Mouse (Mus musculus) brain, embryonic 14.5 days (tissue): ENCODE measurements around the gene Glt1d1. TPM values are rescaled to one million over a fixed set of nuclear protein-coding genes. Genes with fewer than 3 reads are reported as not detected.
A peak's percentile ranks its signal among the peaks of the same experiment; 100 is the strongest.
"Not testable (repeated sequence)": the region's sequence is repeated elsewhere in the genome, so short reads cannot be mapped to it uniquely, and the experiment has no call there.

Source experiments
- DNase-seq: peaks from one replicate; pipeline ENCODE4 v3.0.0-alpha.2; 2011; ENCODE audit warnings: low read depth
- CTCF ChIP-seq: fragments of 200-500 bp; IDR thresholded peaks from 2 replicates; pipeline ENCODE4 v1.5.1; 2012; ENCODE audit warnings: inconsistent platforms, mild to moderate bottlenecking, moderate library complexity, borderline replicate concordance; ENCODE audit not compliant: insufficient read depth, insufficient read length; ENCODE audit errors: extremely low read depth
- POLR2A ChIP-seq: fragments of 200-500 bp; IDR thresholded peaks from 2 replicates; pipeline ENCODE4 v1.6.1; 2012; ENCODE audit warnings: mild to moderate bottlenecking, inconsistent platforms, borderline replicate concordance; ENCODE audit not compliant: poor library complexity, insufficient read depth, insufficient read length, severe bottlenecking; ENCODE audit errors: extremely low read depth
- polyA plus RNA-seq: library from polyadenylated mRNA; depleted of rRNA; stranded (reverse); fragments of >200 nt; gene quantifications from 2 replicates; pipeline ENCODE4 v1.2.3, GENCODE M21; 2012; rRNA removed

The Glt1d1 gene
- polyA plus RNA-seq, 1 experiment, result 4.9 TPM

DNA sequence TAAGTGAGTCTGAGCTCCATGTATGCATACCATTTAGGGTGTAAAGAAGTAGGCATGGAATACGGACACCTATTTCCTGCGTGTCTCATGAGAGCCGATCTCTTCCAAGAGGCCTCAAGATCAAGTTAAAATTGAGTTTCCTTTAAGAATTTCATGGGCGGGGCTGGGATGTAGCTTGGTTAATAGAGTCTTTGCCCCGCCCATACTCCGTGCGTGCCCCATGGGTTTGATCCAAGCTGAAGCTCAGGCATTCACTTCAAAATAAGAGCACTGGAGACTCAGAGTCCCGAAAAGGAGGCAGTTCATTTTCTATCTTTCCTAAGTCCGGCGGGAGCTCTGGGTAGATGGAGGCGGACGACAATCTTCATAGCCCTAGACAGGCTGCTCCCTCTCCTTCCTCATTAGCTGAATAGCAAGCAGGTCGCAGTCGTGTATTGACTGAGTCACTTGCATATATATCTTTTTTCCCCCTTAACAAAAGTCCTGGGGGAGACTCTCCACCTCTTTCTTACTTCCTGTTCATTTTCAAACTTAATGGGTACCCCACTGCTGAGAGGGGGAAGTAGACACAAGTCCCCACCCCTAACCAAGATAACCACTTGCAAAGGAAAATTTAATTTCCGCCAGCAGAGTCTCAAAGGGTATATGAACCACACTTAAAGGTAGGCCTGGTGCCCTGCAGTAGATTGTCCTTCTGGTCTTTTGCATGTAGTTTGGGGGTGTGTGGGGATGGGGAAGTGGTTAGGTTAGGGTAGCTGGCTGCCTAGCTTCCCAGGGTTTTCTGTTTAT is 88.7 kb downstream of the Glt1d1 start:
- TF ChIP-seq CTCF (no peak), POLR2A (no peak)
- peak; percentile 89 for DNase-seq

GRCm38 (mm10) chr5:127722171-127722570 is 90.1 kb downstream of the Glt1d1 start:
- DNase-seq, result not testable (repeated sequence)

- TF ChIP-seq POLR2A (no peak), CTCF (no peak)
- no peak for DNase-seq
These were observed 98.3 kb downstream of the Glt1d1 start for GRCm38 (mm10) chr5:127730351-127730750.

DNA sequence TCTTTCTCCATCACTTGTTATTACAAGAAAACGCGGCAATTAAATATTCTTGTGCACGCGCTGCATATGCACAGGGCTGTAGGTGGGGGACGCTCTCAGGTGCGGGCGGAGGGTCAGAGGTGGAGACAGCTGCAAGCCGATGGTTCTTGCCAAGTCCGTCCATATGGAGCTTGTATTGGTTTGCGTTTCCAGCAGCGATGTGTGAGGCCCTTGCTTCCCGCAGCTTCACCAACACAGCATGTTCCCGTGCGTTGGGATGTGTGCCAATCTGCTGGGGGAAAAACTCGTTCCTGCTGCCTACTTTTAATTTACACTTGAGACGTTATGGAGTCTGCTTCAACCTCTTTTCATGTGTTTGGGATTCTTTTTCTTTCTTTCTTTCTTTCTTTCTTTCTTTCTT is 109.3 kb downstream of the Glt1d1 start:
- peak; percentile 84 for DNase-seq
- no peak for TF ChIP-seq CTCF
- TF ChIP-seq POLR2A, result no peak

DNA sequence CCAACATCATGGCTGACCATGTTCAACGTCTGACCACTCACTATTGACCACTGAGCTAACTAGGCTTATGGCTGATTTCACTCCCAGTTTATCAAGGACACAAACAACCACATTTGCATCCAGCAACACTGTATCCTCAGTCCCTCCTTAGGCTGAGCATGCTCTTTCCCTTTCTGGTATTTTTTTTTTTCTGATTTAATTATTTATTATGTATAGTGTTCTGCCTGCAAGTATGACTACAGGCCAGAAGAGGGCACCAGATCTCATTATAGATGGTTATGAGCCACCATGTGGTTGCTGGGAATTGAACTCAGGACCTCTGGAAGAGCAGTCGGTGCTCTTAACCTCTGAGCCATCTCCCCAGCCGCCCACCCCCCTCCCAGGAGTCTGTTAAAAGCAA is 117.5 kb downstream of the Glt1d1 start:
- not testable (repeated sequence) for DNase-seq

GRCm38 (mm10) chr5:127751262-127751975 is 119.4 kb downstream of the Glt1d1 start:
- DNase-seq, result peak; percentile 89
- TF ChIP-seq POLR2A, result no peak
- TF ChIP-seq CTCF, result no peak

- peak; percentile 73 for DNase-seq
- TF ChIP-seq CTCF (no peak), POLR2A (no peak)
These were observed 123.5 kb downstream of the Glt1d1 start for GRCm38 (mm10) chr5:127755594-127755993.

DNA sequence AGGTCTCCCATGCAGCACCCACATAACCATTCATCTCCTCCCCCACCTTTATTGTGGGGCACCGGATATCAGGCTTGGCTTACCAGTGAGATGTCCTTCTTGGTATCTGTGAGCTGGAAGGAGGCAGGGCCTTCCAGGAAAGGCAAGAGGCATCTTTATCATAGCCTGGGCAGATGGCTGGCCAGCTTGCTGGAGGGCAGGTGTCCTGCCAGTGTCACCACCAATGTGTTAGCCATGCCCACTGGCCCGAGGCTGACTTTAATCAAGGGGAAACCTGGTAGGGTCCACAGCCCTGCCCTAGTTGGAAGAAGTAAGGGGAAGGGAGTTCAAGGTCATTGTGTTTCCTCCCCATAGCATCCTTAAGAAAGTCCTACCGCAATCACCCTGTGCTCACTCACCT is 123.9 kb downstream of the Glt1d1 start:
- TF ChIP-seq POLR2A (no peak), CTCF (no peak)
- DNase-seq, result no peak

DNA sequence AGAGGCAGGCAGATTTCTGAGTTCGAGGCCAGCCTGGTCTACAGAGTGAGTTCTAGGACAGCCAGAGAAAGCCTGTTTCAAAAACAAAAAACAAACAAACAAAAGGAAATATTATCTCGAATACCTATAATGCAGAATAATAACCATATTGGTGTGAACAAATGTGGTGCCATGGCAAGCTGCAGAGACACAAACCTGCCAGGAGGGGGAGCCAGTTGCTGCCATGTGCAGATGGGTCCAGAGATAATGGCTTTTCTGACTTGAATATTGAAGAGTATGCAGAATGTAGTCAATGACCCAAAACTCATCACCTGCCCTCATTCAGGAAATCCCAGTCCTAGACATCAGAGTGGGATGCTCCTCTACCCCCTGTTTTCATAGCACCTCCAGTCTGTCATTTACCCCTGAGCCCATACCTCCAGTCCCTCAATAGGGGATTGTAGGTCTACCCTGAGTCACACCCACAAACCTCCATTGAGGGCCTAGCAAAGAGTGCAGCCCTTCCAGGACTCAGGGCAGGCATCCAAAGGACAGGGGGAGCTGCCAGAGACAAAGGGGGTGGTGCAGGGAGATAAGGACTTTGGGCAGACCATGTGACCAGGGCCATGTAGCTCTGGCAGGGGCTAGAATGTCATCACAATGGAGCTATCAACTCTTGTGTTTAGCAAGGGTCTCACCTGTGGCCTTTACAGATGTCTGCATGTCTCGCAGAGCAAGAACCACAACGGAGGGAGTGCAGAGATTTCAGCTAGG is 124.8 kb downstream of the Glt1d1 start:
- TF ChIP-seq CTCF (peak; percentile 39; the same call in 1 of the 2 replicates), POLR2A (no peak)
- no peak for DNase-seq

GRCm38 (mm10) chr5:127758576-127758975 is 126.5 kb downstream of the Glt1d1 start:
- TF ChIP-seq CTCF (no peak), POLR2A (no peak)
- DNase-seq, result no peak

Other genes starting within 250 kb of the Glt1d1 start
- gene Slc15a4, start 635 bp downstream of the Glt1d1 start, polyA plus RNA-seq, result 25.2 and 37.8 TPM in 2 replicates